Mouse (Mus musculus): ENCODE results near the gene Vamp9. TPM values are rescaled to one million over a fixed set of nuclear protein-coding genes. Genes with fewer than 3 reads are reported as not detected.

Gene Vamp9
- total and polyA plus RNA-seq, 3 experiments: not detected

DNA sequence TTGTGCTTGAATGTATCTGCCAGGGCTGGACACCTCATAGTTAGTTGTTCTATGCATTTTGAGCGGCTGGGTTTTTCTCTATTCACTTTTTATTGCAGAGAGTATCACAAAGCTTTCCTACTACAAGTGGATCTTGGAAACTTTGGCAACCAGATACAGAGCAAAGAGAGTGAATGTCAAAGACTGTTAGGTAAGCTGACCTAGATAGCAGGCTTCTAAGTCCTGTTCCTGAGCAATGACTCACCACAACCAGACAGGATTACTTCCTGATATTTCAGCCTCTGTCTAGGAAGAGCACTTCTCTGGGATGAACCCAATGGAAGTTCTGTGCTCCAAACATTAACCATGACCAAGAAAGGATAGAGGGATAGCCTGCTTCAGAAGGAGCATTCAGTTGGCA is 40.3 kb upstream of the Vamp9 start:
- Histone ChIP-seq H3K4me1 (ENCODE audit: control insufficient read depth in 1 of 2, insufficient read depth in 2 of 2, low read length in 2 of 2) (no peaks in the 10 kb centered on the region), H3K4me3 (ENCODE audit: control insufficient read depth in 1 of 2, insufficient read depth in 1 of 2, low read depth in 2 of 2, low read length in 2 of 2) (no peak overlapping the region), H3K27ac (ENCODE audit: control insufficient read depth, low read depth, low read length) (no peak overlapping the region), H3K9ac (ENCODE audit: control insufficient read depth, low read depth, low read length, poor library complexity, severe bottlenecking) (no peak overlapping the region), H3K36me3 (ENCODE audit: control insufficient read depth in 1 of 2, insufficient read depth in 2 of 2, low read length in 2 of 2) (no peaks in the 10 kb centered on the region), H3K9me3 (replicated peaks; ENCODE audit: insufficient read depth, low read length) (no peaks in the 10 kb centered on the region), H3K79me2 (ENCODE audit: control insufficient read depth, insufficient read depth, low read length, poor library complexity) (no peaks in the 10 kb centered on the region), H3K27me3 (ENCODE audit: control insufficient read depth in 1 of 2, insufficient read depth in 2 of 2, low read length in 2 of 2) (no peaks in the 10 kb centered on the region)
- no peak for TF ChIP-seq ZC3H11A (IDR thresholded peaks at IDR 0.05; ENCODE audit: low read depth, low read length)
- no peak for TF ChIP-seq CHD2 (IDR thresholded peaks at IDR 0.05; ENCODE audit: low read length)
- TF ChIP-seq SIN3A (IDR thresholded peaks at IDR 0.05; ENCODE audit: low read length): no peak
- no peak for DNase-seq (ENCODE audit: low read depth, low spot score)

DNA sequence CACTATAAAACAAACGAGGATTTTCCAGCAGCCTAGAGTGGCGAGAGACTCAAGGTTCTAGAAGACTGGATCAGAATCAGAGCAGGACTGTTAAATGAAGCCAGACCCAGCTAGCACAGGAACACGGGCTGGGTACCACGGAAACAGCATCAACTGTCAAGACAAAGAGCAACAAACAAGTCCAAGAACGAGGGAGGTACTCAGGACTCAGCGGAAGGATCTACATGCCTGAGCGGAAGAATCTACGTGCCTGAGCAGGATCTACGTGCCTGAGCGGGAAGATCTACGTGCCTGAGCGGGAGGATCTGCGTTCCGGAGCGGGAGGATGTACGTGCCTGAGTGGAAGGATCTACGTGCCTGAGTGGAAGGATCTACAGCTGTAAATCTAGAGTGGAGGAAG is 37.8 kb upstream of the Vamp9 start:
- no peak overlapping the region for H3K4me3 ChIP-seq (ENCODE audit: control insufficient read depth in 1 of 2, insufficient read depth in 1 of 2, low read depth in 2 of 2, low read length in 2 of 2)
- H3K79me2 ChIP-seq (ENCODE audit: control insufficient read depth, insufficient read depth, low read length, poor library complexity): no peaks in the 10 kb centered on the region
- no peak overlapping the region for H3K27ac ChIP-seq (ENCODE audit: control insufficient read depth, low read depth, low read length)
- H3K36me3 ChIP-seq (ENCODE audit: control insufficient read depth in 1 of 2, insufficient read depth in 2 of 2, low read length in 2 of 2): no peaks in the 10 kb centered on the region
- no peak overlapping the region for H3K9ac ChIP-seq (ENCODE audit: control insufficient read depth, low read depth, low read length, poor library complexity, severe bottlenecking)
- no peak for DNase-seq (ENCODE audit: low read depth, low spot score)
- no peaks in the 10 kb centered on the region for H3K4me1 ChIP-seq (ENCODE audit: control insufficient read depth in 1 of 2, insufficient read depth in 2 of 2, low read length in 2 of 2)
- TF ChIP-seq BHLHE40 (IDR thresholded peaks at IDR 0.05; ENCODE audit: borderline replicate concordance, low read depth, low read length) (no peak), NRF1 (IDR thresholded peaks at IDR 0.05; ENCODE audit: insufficient read depth, low read depth, low read length, poor library complexity, severe bottlenecking) (no peak), ELF1 (IDR thresholded peaks at IDR 0.05; ENCODE audit: low read depth, low read length) (no peak), TAL1 (IDR thresholded peaks at IDR 0.05; ENCODE audit: low read length) (no peak), USF2 (IDR thresholded peaks at IDR 0.05; ENCODE audit: borderline replicate concordance in 1 of 2, insufficient read depth in 1 of 2, low read depth in 1 of 2, low read length in 2 of 2) (no peak), USF1 (IDR thresholded peaks at IDR 0.05; ENCODE audit: low read depth, low read length) (no peak), ZKSCAN1 (IDR thresholded peaks at IDR 0.05; ENCODE audit: low read depth, low read length) (no peak), SMC3 (IDR thresholded peaks at IDR 0.05; ENCODE audit: low read depth, low read length) (no peak), MEF2A (IDR thresholded peaks at IDR 0.05; ENCODE audit: extremely low read depth, insufficient replicate concordance, low read depth, low read length, poor library complexity, severe bottlenecking) (no peak)
- no peaks in the 10 kb centered on the region for H3K9me3 ChIP-seq (replicated peaks; ENCODE audit: insufficient read depth, low read length)
- H3K27me3 ChIP-seq (ENCODE audit: control insufficient read depth in 1 of 2, insufficient read depth in 2 of 2, low read length in 2 of 2): no peaks in the 10 kb centered on the region

GRCm38 (mm10) chr5:99868923-99869322 is 37.1 kb upstream of the Vamp9 start:
- H3K27ac ChIP-seq (ENCODE audit: control insufficient read depth, low read depth, low read length): no peak overlapping the region
- H3K4me3 ChIP-seq (ENCODE audit: control insufficient read depth in 1 of 2, insufficient read depth in 1 of 2, low read depth in 2 of 2, low read length in 2 of 2): no peak overlapping the region
- H3K27me3 ChIP-seq (ENCODE audit: control insufficient read depth in 1 of 2, insufficient read depth in 2 of 2, low read length in 2 of 2): no peaks in the 10 kb centered on the region
- H3K36me3 ChIP-seq (ENCODE audit: control insufficient read depth in 1 of 2, insufficient read depth in 2 of 2, low read length in 2 of 2): no peaks in the 10 kb centered on the region
- H3K4me1 ChIP-seq (ENCODE audit: control insufficient read depth in 1 of 2, insufficient read depth in 2 of 2, low read length in 2 of 2): no peaks in the 10 kb centered on the region
- H3K9ac ChIP-seq (ENCODE audit: control insufficient read depth, low read depth, low read length, poor library complexity, severe bottlenecking): no peak overlapping the region
- H3K9me3 ChIP-seq (replicated peaks; ENCODE audit: insufficient read depth, low read length): no peaks in the 10 kb centered on the region
- no peaks in the 10 kb centered on the region for H3K79me2 ChIP-seq (ENCODE audit: control insufficient read depth, insufficient read depth, low read length, poor library complexity)
- no peak for TF ChIP-seq POLR2A (IDR thresholded peaks at IDR 0.05; ENCODE audit: control insufficient read depth in 1 of 2, insufficient read depth in 1 of 2, low read depth in 1 of 2, low read length in 2 of 2, poor library complexity in 1 of 2)
- no peak for TF ChIP-seq MAZ (IDR thresholded peaks at IDR 0.05; ENCODE audit: low read depth, low read length)
- no peak for TF ChIP-seq MEF2A (IDR thresholded peaks at IDR 0.05; ENCODE audit: extremely low read depth, insufficient replicate concordance, low read depth, low read length, poor library complexity, severe bottlenecking)
- no peak for TF ChIP-seq NRF1 (IDR thresholded peaks at IDR 0.05; ENCODE audit: insufficient read depth, low read depth, low read length, poor library complexity, severe bottlenecking)
- TF ChIP-seq CTCF (IDR thresholded peaks at IDR 0.05 in 2 of 3, conservative IDR thresholded peaks at IDR 0.05 in 1 of 3; ENCODE audit: control insufficient read depth in 1 of 3, insufficient read depth in 1 of 3, low read depth in 2 of 3, low read length in 3 of 3, poor library complexity in 1 of 3, severe bottlenecking in 1 of 3): no peak
- no peak for TF ChIP-seq ETS1 (IDR thresholded peaks at IDR 0.05; ENCODE audit: low read depth, low read length)
- no peak for TF ChIP-seq ZKSCAN1 (IDR thresholded peaks at IDR 0.05; ENCODE audit: low read depth, low read length)
- no peak for TF ChIP-seq ZC3H11A (IDR thresholded peaks at IDR 0.05; ENCODE audit: low read depth, low read length)
- no peak for TF ChIP-seq TCF12 (IDR thresholded peaks at IDR 0.05; ENCODE audit: low read depth, low read length)
- no peak for TF ChIP-seq TAL1 (IDR thresholded peaks at IDR 0.05; ENCODE audit: low read length)
- no peak for TF ChIP-seq KAT2A (conservative IDR thresholded peaks at IDR 0.05; ENCODE audit: low read depth, low read length)
- no peak for TF ChIP-seq E2F4 (IDR thresholded peaks at IDR 0.05; ENCODE audit: borderline replicate concordance, low read depth, low read length)
- no peak for TF ChIP-seq NELFE (IDR thresholded peaks at IDR 0.05; ENCODE audit: low read depth, low read length)
- TF ChIP-seq SIN3A (IDR thresholded peaks at IDR 0.05; ENCODE audit: low read length): no peak
- no peak for TF ChIP-seq CHD1 (IDR thresholded peaks at IDR 0.05; ENCODE audit: low read depth, low read length)
- no peak for TF ChIP-seq MXI1 (IDR thresholded peaks at IDR 0.05; ENCODE audit: low read depth, low read length)
- no peak for DNase-seq (ENCODE audit: low read depth, low spot score)
